Mouse (Mus musculus) limb, embryonic 12.5 days (tissue): ENCODE measurements around the gene Syde2. TPM values are rescaled to one million over a fixed set of nuclear protein-coding genes. Genes with fewer than 3 reads are reported as not detected.
A peak's percentile ranks its signal among the peaks of the same experiment; 100 is the strongest.

Experiments
- ATAC-seq: fragments of 200-750 bp; cut with Nextera tagmentation; 2 replicates; pipeline ENCODE4 v1.8.0; 2017; ENCODE audit warnings: low read depth, moderate TSS enrichment; ENCODE audit not compliant: insufficient number of reproducible peaks, insufficient read depth, low FRiP score, low TSS enrichment
- H3K27ac ChIP-seq: fragments of 300-500 bp; sonication (generic); 2 replicates; pipeline ENCODE4 v1.5.1; 2016; ENCODE audit warnings: mild to moderate bottlenecking, moderate library complexity
- H3K27me3 ChIP-seq: fragments of 300-500 bp; sonication (generic); 2 replicates; pipeline ENCODE4 v1.6.1; 2016; ENCODE audit warnings: mild to moderate bottlenecking, moderate library complexity
- H3K36me3 ChIP-seq: fragments of 300-500 bp; sonication (generic); 2 replicates; pipeline ENCODE4 v1.6.1; 2016; ENCODE audit warnings: mild to moderate bottlenecking, moderate library complexity
- H3K4me1 ChIP-seq: fragments of 300-500 bp; sonication (generic); replicated peaks from 2 replicates; pipeline ENCODE4 v1.6.1; 2016
- H3K4me2 ChIP-seq: fragments of 300-500 bp; sonication (generic); 2 replicates; pipeline ENCODE4 v1.6.1; 2016; ENCODE audit warnings: mild to moderate bottlenecking, moderate library complexity
- H3K4me3 ChIP-seq: fragments of 300-500 bp; sonication (generic); replicated peaks from 2 replicates; pipeline ENCODE4 v1.5.1; 2016; ENCODE audit warnings: mild to moderate bottlenecking
- H3K9ac ChIP-seq: fragments of 300-500 bp; sonication (generic); replicated peaks from 2 replicates; pipeline ENCODE4 v1.6.1; 2016; ENCODE audit warnings: mild to moderate bottlenecking, moderate library complexity
- H3K9me3 ChIP-seq: fragments of 300-500 bp; sonication (generic); 2 replicates; pipeline ENCODE4 v1.6.1; 2016; ENCODE audit warnings: mild to moderate bottlenecking, moderate library complexity
- WGBS: fragments of 180-500 bp; shearing (Covaris S2); methylation state at CpG from one replicate; pipeline ENCODE4 v1.1.7; 2016; 5-methylcytosine and 5-hydroxymethylcytosine counted together
- polyA plus RNA-seq: library from polyadenylated mRNA; unstranded; fragments of >200 nt; fragmentation: Nextera tagmentation; extraction: Ambion mirVana; gene quantifications from 2 replicates; pipeline ENCODE4 v1.2.1, GENCODE M21; 2016

Gene Syde2
- 2.5 and 3.3 TPM in 2 replicates for polyA plus RNA-seq

- peaks cover 29% of the 10 kb centered on the region for H3K4me1 ChIP-seq
- peak within 1 kb of the TSS; percentile 79 for H3K4me3 ChIP-seq
- under 1% methylated on average over 65 of the region's 65 CpGs for WGBS
- H3K4me2 ChIP-seq, result peak within 1 kb of the TSS; percentile 90
- H3K27ac ChIP-seq, result peak within 1 kb of the TSS; percentile 88
- no peaks in the 10 kb centered on the region for H3K36me3 ChIP-seq
- peak within 1 kb of the TSS; percentile 85 for H3K9ac ChIP-seq
- H3K9me3 ChIP-seq, result no peaks in the 10 kb centered on the region
- ATAC-seq, result peak; percentile 92
- peaks cover 27% of the 10 kb centered on the region for H3K27me3 ChIP-seq
These were observed at the start of gene Syde2 for GRCm38 (mm10) chr3:145987268-145987969. Gene Syde2 (plus strand): TSS chr3:145987870.

DNA sequence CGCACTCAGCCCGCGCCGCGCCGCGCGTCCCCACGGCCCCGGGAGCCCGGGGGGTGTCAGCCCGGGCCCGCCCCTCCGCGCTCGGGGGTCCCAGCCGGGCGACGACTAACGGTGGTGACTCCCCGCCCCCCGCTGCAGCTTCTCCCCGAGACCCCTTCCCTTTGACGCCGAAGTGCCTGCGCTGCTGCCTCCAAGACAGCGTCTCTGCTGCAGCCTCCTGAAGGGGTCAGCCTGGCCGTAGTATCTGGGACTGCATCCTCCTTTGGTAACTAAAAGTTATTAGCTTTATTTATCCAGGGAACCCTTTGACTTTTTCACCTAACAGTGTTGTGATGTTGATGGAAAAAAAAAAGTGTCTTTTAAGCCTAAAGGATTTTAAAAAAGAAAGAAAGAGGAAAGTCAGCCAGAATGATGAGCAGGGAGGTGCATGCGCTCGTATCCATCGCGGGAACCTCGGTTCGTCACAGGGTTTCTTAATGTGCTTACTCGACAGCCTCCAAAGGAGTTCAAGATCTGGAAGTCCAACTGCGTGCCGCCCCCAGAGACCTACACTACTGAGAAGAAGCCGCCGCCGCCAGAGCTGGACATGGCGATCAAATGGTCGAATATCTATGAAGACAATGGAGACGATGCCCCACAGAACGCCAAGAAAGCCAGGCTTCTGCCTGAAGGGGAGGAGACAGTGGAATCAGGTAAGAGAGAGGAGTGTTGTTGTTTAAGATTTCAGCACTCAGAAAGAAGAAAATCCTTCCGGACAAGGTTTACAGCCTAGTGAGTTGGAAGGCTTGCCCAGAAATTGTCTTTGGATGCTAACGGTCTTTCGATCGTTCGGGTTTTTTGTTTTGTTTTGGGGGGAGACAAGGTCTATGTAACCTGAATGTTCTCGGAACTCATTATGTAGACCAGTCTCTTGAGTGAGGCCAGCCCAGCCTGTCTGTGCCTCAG is 49.0 kb upstream of the Syde2 start:
- peaks cover 40% of the 10 kb centered on the region for H3K36me3 ChIP-seq
- H3K27me3 ChIP-seq, result no peaks in the 10 kb centered on the region
- peak overlapping the region; percentile 96 for H3K4me3 ChIP-seq
- peak overlapping the region; percentile 93 for H3K9ac ChIP-seq
- peaks cover 13% of the 10 kb centered on the region for H3K4me1 ChIP-seq
- peak overlapping the region; percentile 77 for H3K4me2 ChIP-seq
- no peak overlapping the region for H3K27ac ChIP-seq
- no peaks in the 10 kb centered on the region for H3K9me3 ChIP-seq
- WGBS, result 25% methylated on average over 46 of the region's 50 CpGs
- ATAC-seq, result peak; percentile 14; the same call in 1 of the 2 replicates

DNA sequence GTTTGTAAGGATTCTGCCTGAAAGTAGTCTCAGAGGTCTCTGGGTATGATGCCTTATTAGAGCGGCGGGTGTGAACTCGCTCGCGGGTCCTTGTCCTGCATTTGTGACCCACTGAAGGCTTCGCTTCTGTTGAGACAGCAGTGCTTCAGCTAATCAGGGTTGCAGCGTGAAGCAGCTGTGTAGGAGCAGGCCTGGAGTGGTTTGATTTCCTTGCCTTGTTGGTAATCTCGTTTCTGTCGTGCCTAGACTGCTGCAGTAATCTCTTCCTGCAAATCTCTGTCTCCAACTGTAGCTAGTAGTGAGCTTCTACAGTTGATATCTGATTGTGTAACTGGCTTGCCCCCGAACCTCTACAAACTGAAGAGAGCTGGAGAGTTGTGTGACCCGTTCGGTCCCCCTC is 48.3 kb upstream of the Syde2 start:
- Histone ChIP-seq H3K27me3 (no peaks in the 10 kb centered on the region), H3K9me3 (no peaks in the 10 kb centered on the region), H3K9ac (no peak overlapping the region), H3K4me3 (peak overlapping the region; percentile 96; the same call in 1 of the 2 replicates), H3K36me3 (peaks cover 42% of the 10 kb centered on the region), H3K27ac (no peak overlapping the region), H3K4me1 (peaks cover 13% of the 10 kb centered on the region), H3K4me2 (peak overlapping the region; percentile 77)
- WGBS, result 87% methylated on average over 12 of the region's 12 CpGs
- no peak for ATAC-seq

DNA sequence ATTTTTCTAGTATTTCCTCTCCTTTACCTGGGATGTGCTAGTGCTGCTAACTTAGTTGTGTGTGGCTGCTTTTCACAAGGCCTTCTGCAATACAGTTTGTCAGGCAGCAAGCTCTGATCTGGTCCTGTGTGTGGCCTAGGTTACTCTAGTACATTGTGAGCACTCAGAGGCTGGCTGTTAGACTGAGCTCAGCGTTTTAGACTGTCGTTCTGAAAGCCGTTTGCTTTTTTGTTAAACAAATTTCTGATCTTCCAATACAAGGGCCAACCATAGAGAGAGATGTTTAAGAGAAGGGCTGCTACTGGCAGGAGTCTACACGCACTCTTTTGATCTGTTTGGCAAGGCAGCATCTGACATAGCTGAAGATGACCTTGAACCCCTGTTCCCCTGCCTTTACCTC is 47.7 kb upstream of the Syde2 start:
- H3K9ac ChIP-seq, result no peak overlapping the region
- H3K4me1 ChIP-seq, result peaks cover 13% of the 10 kb centered on the region
- H3K4me3 ChIP-seq, result no peak overlapping the region
- H3K36me3 ChIP-seq, result peaks cover 45% of the 10 kb centered on the region
- WGBS, result 92% methylated on average over 4 of the region's 4 CpGs
- no peaks in the 10 kb centered on the region for H3K27me3 ChIP-seq
- no peak for ATAC-seq
- no peak overlapping the region for H3K4me2 ChIP-seq
- no peaks in the 10 kb centered on the region for H3K9me3 ChIP-seq
- H3K27ac ChIP-seq, result no peak overlapping the region

DNA sequence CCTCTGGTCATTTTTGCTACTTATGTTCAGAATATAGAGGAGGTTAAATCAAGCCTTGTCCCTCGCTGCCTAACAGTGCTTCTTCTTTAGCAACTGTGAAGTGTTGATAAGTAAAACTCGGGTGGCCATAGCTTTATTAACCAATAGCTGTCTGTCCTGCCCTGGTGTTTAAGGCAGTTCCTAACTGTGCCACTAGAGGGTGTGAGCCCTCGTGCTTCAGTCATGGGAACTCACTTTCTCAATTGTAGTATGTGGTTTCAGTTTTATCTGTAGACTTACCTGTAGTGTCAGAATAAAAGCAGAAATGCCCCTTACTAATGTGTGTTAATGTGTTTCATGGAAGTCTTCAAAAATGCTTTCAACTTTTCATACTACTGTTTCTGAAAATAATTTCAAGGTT is 45.7 kb upstream of the Syde2 start:
- Histone ChIP-seq H3K27me3 (no peaks in the 10 kb centered on the region), H3K36me3 (peaks cover 57% of the 10 kb centered on the region), H3K4me2 (no peak overlapping the region), H3K9me3 (no peaks in the 10 kb centered on the region), H3K27ac (no peak overlapping the region), H3K4me1 (peaks cover 19% of the 10 kb centered on the region), H3K9ac (no peak overlapping the region), H3K4me3 (no peak overlapping the region)
- ATAC-seq, result no peak
- WGBS, result 16% methylated on average over 3 of the region's 3 CpGs

GRCm38 (mm10) chr3:145944348-145944747 is 43.3 kb upstream of the Syde2 start:
- ATAC-seq, result no peak
- H3K36me3 ChIP-seq, result peaks cover 51% of the 10 kb centered on the region

DNA sequence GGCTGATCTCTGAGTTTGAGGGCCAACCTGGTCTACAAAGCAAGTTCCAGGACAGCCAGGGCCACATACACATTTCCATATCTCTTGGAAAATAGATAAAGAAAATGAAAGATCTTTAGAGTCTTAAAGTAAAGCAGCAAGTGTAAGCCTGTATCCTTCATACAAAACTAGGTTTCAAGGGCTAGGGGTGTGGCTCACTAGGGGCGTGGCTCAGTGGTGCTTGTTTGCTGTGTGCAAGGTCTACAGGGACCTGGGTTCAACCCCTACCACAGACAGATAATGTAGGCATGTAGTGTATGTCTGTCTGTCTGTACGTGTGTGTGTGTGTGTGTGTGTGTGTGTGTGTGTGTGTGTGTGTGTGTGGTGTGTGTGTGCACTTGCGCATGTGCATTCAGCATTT is 41.8 kb upstream of the Syde2 start:
- no peak for ATAC-seq
- H3K27me3 ChIP-seq, result no peaks in the 10 kb centered on the region; the same call in 1 of the 2 replicates
- H3K4me3 ChIP-seq, result no peak overlapping the region
- H3K4me2 ChIP-seq, result no peak overlapping the region
- 87% methylated on average over 3 of the region's 3 CpGs for WGBS
- H3K9ac ChIP-seq, result no peak overlapping the region
- H3K4me1 ChIP-seq, result peaks cover 13% of the 10 kb centered on the region
- no peaks in the 10 kb centered on the region for H3K9me3 ChIP-seq
- peaks cover 38% of the 10 kb centered on the region for H3K36me3 ChIP-seq
- H3K27ac ChIP-seq, result no peak overlapping the region

More at GRCm38 (mm10) chr3:145944348-145944747, 43.3 kb upstream of the Syde2 start:
- Histone ChIP-seq H3K27me3 (no peaks in the 10 kb centered on the region; the same call in 1 of the 2 replicates), H3K27ac (no peak overlapping the region), H3K4me3 (no peak overlapping the region), H3K9me3 (no peaks in the 10 kb centered on the region), H3K4me1 (peaks cover 8% of the 10 kb centered on the region), H3K9ac (no peak overlapping the region), H3K4me2 (no peak overlapping the region)
- 88% methylated on average over 7 of the region's 7 CpGs for WGBS

DNA sequence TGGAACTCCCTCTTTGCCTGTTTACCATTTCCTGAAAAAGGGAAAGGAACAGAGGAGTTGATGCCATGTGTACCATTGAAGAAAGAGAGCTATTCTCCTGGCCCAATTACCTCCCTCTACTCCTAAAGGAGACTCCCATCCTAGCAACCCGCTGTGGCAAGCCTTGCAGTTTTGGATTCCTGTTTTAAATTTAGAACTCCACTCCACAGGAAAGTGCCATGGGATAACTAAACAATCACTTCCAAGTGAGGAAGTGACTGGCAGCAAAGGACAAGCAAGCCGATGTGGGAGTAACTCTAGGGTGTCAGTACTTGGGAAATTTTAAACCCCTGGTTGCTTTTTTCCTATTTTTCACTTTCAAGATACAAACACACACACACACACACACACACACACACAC is 41.0 kb upstream of the Syde2 start:
- no peaks in the 10 kb centered on the region; the same call in 1 of the 2 replicates for H3K27me3 ChIP-seq
- no peak for ATAC-seq
- no peak overlapping the region for H3K4me2 ChIP-seq
- H3K4me3 ChIP-seq, result no peak overlapping the region
- 53% methylated on average over 2 of the region's 2 CpGs for WGBS
- H3K4me1 ChIP-seq, result peaks cover 13% of the 10 kb centered on the region
- H3K36me3 ChIP-seq, result peaks cover 32% of the 10 kb centered on the region
- H3K9ac ChIP-seq, result no peak overlapping the region
- no peaks in the 10 kb centered on the region for H3K9me3 ChIP-seq
- no peak overlapping the region for H3K27ac ChIP-seq

- Histone ChIP-seq H3K4me3 (no peak overlapping the region), H3K27me3 (no peaks in the 10 kb centered on the region; the same call in 1 of the 2 replicates), H3K27ac (no peak overlapping the region), H3K9ac (no peak overlapping the region), H3K9me3 (no peaks in the 10 kb centered on the region), H3K4me1 (peaks cover 13% of the 10 kb centered on the region), H3K4me2 (no peak overlapping the region), H3K36me3 (peaks cover 32% of the 10 kb centered on the region)
- WGBS, result 39% methylated on average over 6 of the region's 6 CpGs
- ATAC-seq, result no peak
These were observed 40.0 kb upstream of the Syde2 start for GRCm38 (mm10) chr3:145947539-145948204.

- Histone ChIP-seq H3K4me2 (peak overlapping the region; percentile 51), H3K9ac (no peak overlapping the region; the same call in 1 of the 2 replicates), H3K4me3 (peak overlapping the region; percentile 12), H3K36me3 (peaks cover 9% of the 10 kb centered on the region), H3K27ac (no peak overlapping the region), H3K4me1 (peaks cover 13% of the 10 kb centered on the region), H3K27me3 (no peaks in the 10 kb centered on the region; the same call in 1 of the 2 replicates), H3K9me3 (no peaks in the 10 kb centered on the region)
- ATAC-seq, result peak; percentile 71
- 7% methylated on average over 15 of the region's 15 CpGs for WGBS
These were observed 37.4 kb upstream of the Syde2 start for GRCm38 (mm10) chr3:145950034-145950814.
